Mouse (Mus musculus) heart, adult 18-20 months (tissue): Measurements from ENCODE around the gene Mical2. TPM values are rescaled to one million over a fixed set of nuclear protein-coding genes. Genes with fewer than 3 reads are reported as not detected.
A peak's percentile ranks its signal among the peaks of the same experiment; 100 is the strongest.

ENCODE experiments used
- DNase-seq, 2 experiments: peaks; one replicate each; pipeline ENCODE4 v3.0.0; 2021 to 2022; ENCODE audit warnings: mixed read lengths in 1 of 2
- total RNA-seq, 2 experiments: library from RNA; stranded (reverse); gene quantifications; 2 replicates each; pipeline ENCODE4 v1.2.3; 2021

Gene Mical2
- total RNA-seq, 2 experiments from 2014 or later, result 80.4 to 85.1 TPM

- peak; percentile 70 to 84 for DNase-seq
Measured at GRCm38 (mm10) chr7:112400175-112400574, 174.5 kb downstream of the Mical2 start.

- DNase-seq, result peak in 1 of 2 experiments; percentile 20
Measured at GRCm38 (mm10) chr7:112405061-112405460, 179.4 kb downstream of the Mical2 start.

GRCm38 (mm10) chr7:112405578-112405977, 179.9 kb downstream of the Mical2 start:
- DNase-seq, result no peak

- DNase-seq, result peak; percentile 30 to 34
Measured at GRCm38 (mm10) chr7:112407597-112407996, 181.9 kb downstream of the Mical2 start.

- DNase-seq, result no peak
Measured at GRCm38 (mm10) chr7:112409991-112410390, 184.3 kb downstream of the Mical2 start.

GRCm38 (mm10) chr7:112413286-112413685, 187.6 kb downstream of the Mical2 start:
- DNase-seq, result no peak

- no peak for DNase-seq
Measured at GRCm38 (mm10) chr7:112416058-112416526, 190.4 kb downstream of the Mical2 start.

- DNase-seq, result no peak
Measured at GRCm38 (mm10) chr7:112416730-112417513, 191.3 kb downstream of the Mical2 start.

- no peak for DNase-seq
Measured at GRCm38 (mm10) chr7:112417598-112417997, 191.9 kb downstream of the Mical2 start.

GRCm38 (mm10) chr7:112423438-112423837, 197.8 kb downstream of the Mical2 start:
- DNase-seq, result no peak

- DNase-seq, result peak in 1 of 2 experiments; percentile 13
Measured at GRCm38 (mm10) chr7:112426811-112427210, 201.2 kb downstream of the Mical2 start.

GRCm38 (mm10) chr7:112427357-112428157, 201.9 kb downstream of the Mical2 start, which contains the start of gene Parva:
Parva (plus strand) TSS chr7:112427505.
- peak; percentile 84 to 87 for DNase-seq

GRCm38 (mm10) chr7:112428158-112428535, 202.5 kb downstream of the Mical2 start:
- DNase-seq, result peak; percentile 93

GRCm38 (mm10) chr7:112439846-112440245, 214.2 kb downstream of the Mical2 start:
- no peak for DNase-seq

- DNase-seq, result no peak
Measured at GRCm38 (mm10) chr7:112444152-112444984, 218.7 kb downstream of the Mical2 start.

- DNase-seq, result no peak
Measured at GRCm38 (mm10) chr7:112444985-112445367, 219.3 kb downstream of the Mical2 start.

GRCm38 (mm10) chr7:112446498-112446897, 220.8 kb downstream of the Mical2 start:
- DNase-seq, result no peak

- no peak for DNase-seq
Measured at GRCm38 (mm10) chr7:112449954-112450700, 224.5 kb downstream of the Mical2 start.

GRCm38 (mm10) chr7:112452471-112452870, 226.8 kb downstream of the Mical2 start:
- no peak for DNase-seq

GRCm38 (mm10) chr7:112453805-112454214, 228.2 kb downstream of the Mical2 start:
- peak in 1 of 2 experiments; percentile 28 for DNase-seq

GRCm38 (mm10) chr7:112454380-112454779, 228.7 kb downstream of the Mical2 start:
- DNase-seq, result no peak
